Mouse (Mus musculus) heart, embryonic 10.5 days (tissue): ENCODE measurements around the gene Wbp11. TPM values are rescaled to one million over a fixed set of nuclear protein-coding genes. Genes with fewer than 3 reads are reported as not detected.

Experiments
- microRNA-seq: library from miRNA; unstranded; fragments of <30 nt; microRNA quantifications from one replicate; pipeline ENCODE4, GENCODE M21; 2017
- polyA plus RNA-seq: library from polyadenylated mRNA; unstranded; fragments of >200 nt; fragmentation: Nextera tagmentation; extraction: Ambion mirVana; gene quantifications from 2 replicates; pipeline ENCODE4 v1.2.1, GENCODE M21; 2016

Gene Wbp11
- polyA plus RNA-seq, 1 experiment from 2014 or later, result 120 TPM

Small RNA genes within 50 kb of the gene (microRNA-seq; reads per million reads assigned to microRNA genes)
- gene Gm44364, result not detected

Other genes starting within 250 kb of the Wbp11 start
- 3.1 and 6.0 TPM in 2 replicates for gene Plbd1, start 166.3 kb downstream of the Wbp11 start, polyA plus RNA-seq
- 0.10 TPM in 1 of 2 replicates, not detected in the other for gene Gucy2c, start 46.5 kb downstream of the Wbp11 start, polyA plus RNA-seq
- gene Hist4h4, start 23.8 kb downstream of the Wbp11 start, polyA plus RNA-seq, result 0.25 and 0.63 TPM in 2 replicates
- gene H2afj, start 20.0 kb downstream of the Wbp11 start, polyA plus RNA-seq, result 81.5 and 88.2 TPM in 2 replicates
- 2.4 and 2.7 TPM in 2 replicates for gene BC049715, start 607 bp downstream of the Wbp11 start, polyA plus RNA-seq
- gene Smco3, start 7.2 kb upstream of the Wbp11 start, polyA plus RNA-seq, result not detected in 2 replicates
- 12.8 and 15.8 TPM in 2 replicates for gene Art4, start 29.5 kb upstream of the Wbp11 start, polyA plus RNA-seq
- 10.7 and 12.2 TPM in 2 replicates for gene Mgp, start 47.6 kb upstream of the Wbp11 start, polyA plus RNA-seq
- gene Erp27, start 93.9 kb upstream of the Wbp11 start, polyA plus RNA-seq, result 0.55 and 0.73 TPM in 2 replicates
- not detected in 2 replicates for gene Pde6h, start 95.6 kb upstream of the Wbp11 start, polyA plus RNA-seq
- 105 and 111 TPM in 2 replicates for gene Arhgdib, start 113.7 kb upstream of the Wbp11 start, polyA plus RNA-seq